Mouse (Mus musculus) adrenal gland, adult 18-20 months (tissue): ENCODE measurements around the gene Txnl4b. TPM values are rescaled to one million over a fixed set of nuclear protein-coding genes. Genes with fewer than 3 reads are reported as not detected.

ENCODE experiments used
- DNase-seq, 2 experiments: peaks; one replicate each; pipeline ENCODE4 v3.0.0; 2021 to 2022; ENCODE audit warnings: low spot score in 2 of 2
- long read RNA-seq, 2 experiments: library from polyadenylated mRNA; stranded (forward); transcript quantifications; one replicate each; pipeline ENCODE4 v2.0.0; 2021
- total RNA-seq, 2 experiments: library from RNA; stranded (reverse); gene quantifications; 1 replicate in 1 of 2; 2 replicates in 1 of 2; pipeline ENCODE4 v1.2.3; 2021

Txnl4b gene
- total RNA-seq: 1 to 10 TPM; 8.6 to 10.0 TPM
- long read RNA-seq, experiment 1, partial matches to known transcripts: 2 of 3 reads
- long read RNA-seq, experiment 1, other reads (novel, unspliced or antisense): 0 of 3 reads
- long read RNA-seq, experiment 2, partial matches to known transcripts: 5 of 6 reads
- long read RNA-seq, experiment 2, other reads (novel, unspliced or antisense): 0 of 6 reads

DNA sequence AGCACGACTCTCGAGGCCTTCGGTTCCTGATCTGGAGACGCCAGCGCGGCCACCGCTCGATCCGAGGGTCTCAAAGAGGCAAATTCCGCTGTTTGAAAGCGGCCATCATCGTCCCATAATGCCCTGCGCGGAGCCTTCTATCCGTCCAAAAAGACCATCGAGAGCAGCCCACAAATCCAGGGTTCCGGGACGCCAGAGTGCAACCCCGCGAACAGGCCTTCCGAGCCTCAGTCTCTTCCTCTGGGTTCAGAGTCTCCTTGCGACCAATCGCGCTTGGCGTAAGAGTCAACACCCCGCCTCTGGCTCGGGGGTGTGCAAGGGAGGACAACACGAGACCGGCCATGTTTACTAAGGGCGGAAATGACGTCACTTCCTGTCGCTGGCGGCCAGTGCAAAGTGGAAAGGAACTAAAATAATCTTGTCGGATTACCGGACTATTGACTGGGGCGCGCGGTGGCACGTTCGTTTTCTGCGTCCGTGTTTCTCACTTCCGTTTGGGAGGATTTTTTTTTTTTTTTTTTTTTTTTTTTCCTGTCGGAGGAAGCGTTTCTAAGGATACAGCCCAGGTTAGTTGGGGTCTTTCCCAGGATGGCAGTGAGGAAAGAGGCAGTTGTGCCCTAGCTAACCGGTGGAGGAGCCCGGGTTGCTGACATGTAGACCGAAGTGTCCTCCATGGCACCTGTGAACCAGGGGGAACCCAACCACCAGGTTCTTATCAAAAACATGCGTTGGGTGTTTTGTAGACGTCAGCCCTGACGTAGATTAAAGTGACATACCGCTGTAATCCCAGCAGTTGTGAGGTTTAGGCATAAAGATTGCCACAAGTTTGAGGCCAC is at the start of gene Txnl4b, which contains the start of gene Dhx38:
Txnl4b (plus strand) TSS at position 395 of the 836 bp plus-strand sequence.
Dhx38 (minus strand) TSS at position 364 of the 836 bp plus-strand sequence.
- DNase-seq: peak; percentile 94 to 97

DNA sequence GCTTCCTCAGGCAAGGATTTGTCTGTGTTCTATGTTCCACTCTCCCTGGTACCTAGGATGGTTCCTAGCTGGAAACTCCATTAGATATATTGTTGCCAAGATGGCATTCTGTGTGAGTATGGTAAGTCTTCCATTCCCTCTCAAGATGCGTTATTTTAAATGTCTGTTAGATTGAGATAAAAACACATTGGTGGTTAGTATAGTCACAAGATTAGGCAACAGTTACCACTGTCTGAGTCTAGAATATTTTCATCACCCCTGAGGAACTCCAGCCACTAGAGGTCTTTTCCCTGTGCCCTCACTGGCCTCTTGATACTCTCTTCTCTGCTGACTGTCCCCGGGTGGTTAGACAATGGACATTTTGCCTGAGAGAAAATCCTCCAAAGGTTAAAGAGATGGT is 41.7 kb upstream of the Txnl4b start:
- no peak for DNase-seq

DNA sequence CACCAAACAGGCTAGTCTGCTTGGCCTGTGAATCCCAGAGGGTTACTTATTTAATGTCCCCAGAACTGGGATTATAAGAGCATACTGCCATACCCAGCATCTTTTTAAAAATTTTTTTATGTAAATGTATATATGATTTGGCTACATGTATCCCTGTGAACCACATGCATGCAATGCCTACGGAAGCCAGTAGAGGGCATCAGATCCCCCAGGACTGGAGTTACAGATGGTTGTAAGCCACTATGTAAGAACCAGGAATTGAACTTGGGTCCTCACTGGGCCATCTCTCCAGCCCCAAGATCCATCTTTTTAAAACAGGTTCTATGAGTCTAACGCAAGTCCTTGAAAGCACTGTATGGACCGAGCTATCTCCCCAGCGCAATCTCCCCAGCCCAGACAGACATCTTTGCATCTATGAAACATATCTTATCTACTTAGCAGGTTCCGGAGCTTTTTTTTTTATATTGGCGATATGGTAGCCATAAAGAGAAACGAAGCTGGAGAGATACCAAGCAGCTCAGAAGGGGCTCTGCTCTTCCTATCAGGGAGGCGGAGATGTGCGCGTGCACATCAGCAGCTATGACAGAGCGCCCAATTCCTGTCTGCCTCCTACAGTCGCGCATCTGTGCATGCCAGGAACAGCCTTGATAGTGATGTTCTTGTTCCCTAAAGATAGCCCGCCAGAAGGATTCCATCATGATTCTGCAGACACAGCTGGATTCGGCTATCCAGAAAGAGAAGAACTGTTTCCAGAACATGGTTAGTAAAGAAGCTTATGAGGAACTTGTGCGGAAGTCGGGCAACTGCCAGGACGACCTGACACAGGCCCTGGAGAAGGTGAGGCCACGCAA is 30.3 kb upstream of the Txnl4b start:
- peak; percentile 26 to 48 for DNase-seq

DNA sequence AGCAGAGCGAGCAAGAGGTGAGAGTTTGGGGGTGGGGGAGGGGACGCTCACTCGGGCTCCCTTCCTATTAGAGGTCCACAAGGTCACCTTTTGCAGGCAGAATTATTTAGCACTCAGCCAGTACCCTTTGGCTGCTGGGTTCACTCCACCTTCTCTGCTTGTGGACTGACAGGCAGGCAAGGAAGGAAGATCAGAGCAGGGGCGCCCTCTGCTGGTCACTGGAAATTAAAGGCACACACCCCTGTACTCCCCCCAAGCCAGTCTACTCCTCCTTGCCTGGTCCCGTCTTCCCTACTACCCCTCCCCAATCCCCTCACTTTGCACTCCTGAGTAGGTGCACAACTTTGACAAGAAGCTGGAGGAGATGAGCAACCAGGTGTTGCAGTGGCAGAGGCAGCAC is 29.0 kb upstream of the Txnl4b start:
- peak; percentile 74 for DNase-seq

- no peak for DNase-seq
Measured at GRCm38 (mm10) chr8:109542165-109542564, 23.5 kb upstream of the Txnl4b start.

DNA sequence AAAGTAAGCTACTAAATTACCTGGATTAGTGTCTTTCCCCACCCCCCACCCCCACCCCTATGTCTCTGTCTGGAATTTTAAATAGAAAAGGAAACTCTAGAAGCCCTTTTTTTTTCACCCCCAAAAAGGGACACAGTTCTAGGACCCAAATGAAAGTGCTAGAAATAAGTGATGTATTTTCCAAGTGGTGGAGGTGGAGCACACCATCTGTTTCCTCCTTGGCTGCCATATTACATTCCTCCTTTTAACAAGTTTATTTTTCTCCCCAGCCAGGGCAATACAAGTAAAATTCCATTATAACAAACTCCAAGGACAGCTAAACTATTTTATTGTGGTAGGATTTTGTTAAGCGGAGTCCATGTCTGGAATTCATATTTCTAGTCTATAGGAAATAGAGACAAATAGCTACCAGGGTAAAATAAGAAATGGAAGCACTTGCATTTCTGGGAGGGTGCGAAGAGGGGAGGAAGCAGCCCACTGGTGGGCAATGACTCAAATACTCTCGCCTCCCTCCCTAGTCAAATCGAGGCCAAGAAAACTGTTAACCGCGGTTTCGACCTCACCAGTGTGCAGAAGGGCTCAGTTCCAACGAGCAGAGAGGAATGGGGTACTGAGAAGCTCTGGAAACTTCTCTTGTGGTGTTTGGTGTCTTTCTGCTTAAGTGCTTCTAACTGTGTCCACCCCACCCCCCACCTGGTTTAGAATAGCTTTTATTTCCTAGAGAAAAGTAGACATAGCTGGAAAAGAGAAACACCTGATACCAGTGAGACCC is 22.8 kb upstream of the Txnl4b start:
- DNase-seq: no peak

GRCm38 (mm10) chr8:109544049-109544448 is 21.6 kb upstream of the Txnl4b start:
- DNase-seq: no peak

DNA sequence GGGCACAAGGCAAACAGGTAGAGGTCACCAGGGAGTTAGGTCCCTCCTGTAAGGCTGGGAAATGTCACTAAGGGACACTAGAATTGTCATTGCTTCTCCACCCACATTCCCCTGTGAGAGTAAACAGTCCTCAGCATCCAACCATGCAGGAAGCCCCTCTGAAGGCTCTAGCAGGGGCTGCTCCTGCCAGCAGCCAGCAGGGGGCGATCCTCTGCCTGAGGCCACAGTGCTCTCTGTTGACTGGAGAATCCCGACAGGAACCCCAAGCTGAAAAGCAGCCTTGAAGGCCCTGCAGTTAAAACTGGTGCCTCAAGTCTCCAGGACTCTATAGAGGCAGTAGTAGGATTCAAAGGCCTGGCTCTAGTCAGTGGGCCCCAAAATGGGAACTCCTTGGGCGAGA is 14.0 kb upstream of the Txnl4b start:
- no peak for DNase-seq

GRCm38 (mm10) chr8:109563881-109564280 is 1.8 kb upstream of the Txnl4b start:
- no peak for DNase-seq

GRCm38 (mm10) chr8:109564766-109565165 is 926 bp upstream of the Txnl4b start:
- no peak for DNase-seq

- no peak for DNase-seq
Measured at GRCm38 (mm10) chr8:109571139-109571538, 5.4 kb downstream of the Txnl4b start.

- DNase-seq: no peak
Measured at GRCm38 (mm10) chr8:109576311-109576710, 10.6 kb downstream of the Txnl4b start.

DNA sequence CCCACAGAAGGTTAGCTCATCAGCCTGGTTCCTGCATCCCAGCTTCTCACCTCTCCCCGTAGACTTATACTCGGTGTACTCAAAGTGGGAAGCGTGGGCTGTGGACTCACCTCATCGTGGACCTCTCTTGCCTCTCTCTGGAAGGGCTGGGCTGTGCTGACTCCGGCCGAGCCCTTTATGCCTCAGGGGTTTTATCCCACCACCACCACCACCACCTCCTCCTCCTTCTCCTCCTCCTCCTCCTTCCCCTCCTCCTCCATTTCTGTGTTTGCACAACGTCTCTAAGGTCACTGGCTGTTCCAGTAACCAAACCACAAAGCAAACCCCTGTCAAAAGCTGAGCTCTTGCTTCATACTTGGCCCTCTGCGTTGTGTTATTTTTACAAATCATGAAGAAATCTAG is 13.2 kb downstream of the Txnl4b start, which contains the start of gene Hp:
Hp (minus strand) TSS at position 273 of the 402 bp plus-strand sequence.
- no peak for DNase-seq

GRCm38 (mm10) chr8:109584293-109584692 is 18.6 kb downstream of the Txnl4b start:
- no peak for DNase-seq

DNA sequence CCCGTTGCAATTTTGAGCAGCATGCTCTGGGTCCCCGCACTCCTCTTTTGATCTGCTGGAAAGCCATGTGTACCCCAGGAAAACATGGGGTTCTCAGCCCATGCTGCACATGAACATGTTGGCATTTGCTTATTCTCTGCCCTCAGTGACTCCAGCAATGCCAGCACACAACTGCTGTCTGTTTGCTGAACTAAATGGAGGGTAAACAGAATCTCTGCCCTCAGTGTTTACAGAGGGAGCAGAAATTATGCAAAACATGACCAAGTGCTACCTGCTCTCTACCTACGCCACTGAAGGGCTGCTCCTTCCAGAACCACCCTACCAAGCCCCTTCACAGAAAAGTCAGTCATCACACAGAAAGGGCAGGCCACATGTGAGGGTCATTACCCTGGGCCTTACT is 19.1 kb downstream of the Txnl4b start:
- DNase-seq: no peak

- DNase-seq: no peak
Measured at GRCm38 (mm10) chr8:109585652-109586051, 20.0 kb downstream of the Txnl4b start.

GRCm38 (mm10) chr8:109586972-109587504 is 21.3 kb downstream of the Txnl4b start:
- no peak for DNase-seq

- DNase-seq: no peak
Measured at GRCm38 (mm10) chr8:109590901-109591300, 25.2 kb downstream of the Txnl4b start.

- DNase-seq: no peak
Measured at GRCm38 (mm10) chr8:109591367-109591766, 25.7 kb downstream of the Txnl4b start.

DNA sequence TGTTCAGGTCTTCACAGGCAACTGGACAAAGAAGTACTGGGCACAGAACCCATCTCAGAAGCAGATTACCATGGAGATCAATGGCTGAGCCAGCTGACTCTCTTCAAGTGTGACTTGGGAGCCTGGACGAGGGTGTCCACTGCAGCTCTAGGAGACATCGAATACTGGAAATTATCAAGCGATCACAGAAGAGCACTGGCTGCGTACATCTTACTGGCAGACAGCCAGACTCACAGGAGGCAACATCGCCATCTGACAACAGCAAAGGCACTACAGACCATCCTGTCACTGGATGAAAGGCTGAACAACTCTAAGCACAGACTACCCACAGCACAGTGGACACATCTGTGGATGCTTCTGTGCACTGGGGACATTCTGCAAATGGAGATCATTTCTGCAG is 26.5 kb downstream of the Txnl4b start:
- DNase-seq: no peak
